Mouse (Mus musculus) spleen, adult 2 months (tissue): ENCODE measurements around the gene Terb2. TPM values are rescaled to one million over a fixed set of nuclear protein-coding genes. Genes with fewer than 3 reads are reported as not detected.

ENCODE experiments used
- DNase-seq, 2 experiments: peaks; one replicate each; pipeline versions ENCODE4 v3.0.0 to v3.0.0-alpha.2; 2012 to 2021; ENCODE audit warnings: low spot score in 2 of 2, low read depth in 1 of 2
- H3K27ac ChIP-seq: fragments of 200-500 bp; 2 replicates; pipeline ENCODE4 v1.5.1; 2012; ENCODE audit warnings: low read length, inconsistent platforms; ENCODE audit not compliant: insufficient read depth
- H3K27me3 ChIP-seq: fragments of 200-500 bp; 2 replicates; pipeline ENCODE4 v1.6.1; 2012; ENCODE audit warnings: mild to moderate bottlenecking, moderate library complexity, low read length, inconsistent platforms; ENCODE audit not compliant: control insufficient read depth, insufficient read depth
- H3K36me3 ChIP-seq: fragments of 200-500 bp; 2 replicates; pipeline ENCODE4 v1.6.1; 2012; ENCODE audit warnings: mild to moderate bottlenecking, low read length, inconsistent platforms; ENCODE audit not compliant: control insufficient read depth, insufficient read depth
- H3K4me1 ChIP-seq: fragments of 200-500 bp; 2 replicates; pipeline ENCODE4 v1.6.1; 2011; ENCODE audit warnings: inconsistent platforms; ENCODE audit not compliant: control insufficient read depth, insufficient read depth, insufficient read length
- H3K4me3 ChIP-seq: fragments of 200-500 bp; 2 replicates; pipeline ENCODE4 v1.5.1; 2011; ENCODE audit warnings: mild to moderate bottlenecking, inconsistent platforms; ENCODE audit not compliant: insufficient read depth, insufficient read length; ENCODE audit errors: extremely low read depth
- CTCF ChIP-seq: fragments of 200-500 bp; IDR thresholded peaks from 2 replicates; pipeline ENCODE4 v1.5.1; 2011; ENCODE audit warnings: mild to moderate bottlenecking, inconsistent platforms; ENCODE audit not compliant: insufficient read depth, insufficient read length, insufficient replicate concordance; ENCODE audit errors: extremely low read depth
- POLR2A ChIP-seq: fragments of 200-500 bp; IDR thresholded peaks from 2 replicates; pipeline ENCODE4 v1.6.1; 2011; ENCODE audit warnings: low read depth, low read length, inconsistent platforms
- WGBS: fragments of 180-500 bp; shearing (Covaris S2); methylation state at CpG from one replicate; pipeline ENCODE4 v1.1.7; 2018; 5-methylcytosine and 5-hydroxymethylcytosine counted together
- polyA plus RNA-seq: library from polyadenylated mRNA; depleted of rRNA; stranded (reverse); fragments of >200 nt; gene quantifications from 2 replicates; pipeline ENCODE4 v1.2.3, GENCODE M21; 2012

Gene Terb2
- polyA plus RNA-seq, 1 experiment = not detected

DNA sequence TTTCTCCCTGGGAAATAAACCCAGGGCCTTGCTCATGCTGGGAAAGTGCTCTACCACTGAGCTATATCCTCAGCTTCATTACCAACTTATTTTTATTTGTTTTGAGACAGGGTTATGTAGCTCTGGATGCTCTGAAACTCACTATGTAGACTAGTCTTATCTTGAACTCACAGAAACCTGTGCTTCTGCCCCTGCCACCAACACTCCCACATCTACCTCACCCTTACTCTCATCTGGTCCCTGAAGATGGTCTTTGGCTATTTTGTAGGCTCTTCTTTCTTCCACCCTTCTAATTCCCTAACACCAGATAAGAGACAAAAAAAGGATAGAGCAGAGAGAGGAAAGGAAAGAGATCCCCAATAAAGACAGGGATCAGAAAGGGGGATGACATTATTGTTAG, 37.6 kb downstream of the Terb2 start:
- Histone ChIP-seq H3K27ac (no peak overlapping the region), H3K4me1 (no peaks in the 10 kb centered on the region), H3K27me3 (no peaks in the 10 kb centered on the region), H3K36me3 (no peaks in the 10 kb centered on the region), H3K4me3 (no peak overlapping the region)
- TF ChIP-seq CTCF (no peak), POLR2A (no peak)
- DNase-seq = no peak

DNA sequence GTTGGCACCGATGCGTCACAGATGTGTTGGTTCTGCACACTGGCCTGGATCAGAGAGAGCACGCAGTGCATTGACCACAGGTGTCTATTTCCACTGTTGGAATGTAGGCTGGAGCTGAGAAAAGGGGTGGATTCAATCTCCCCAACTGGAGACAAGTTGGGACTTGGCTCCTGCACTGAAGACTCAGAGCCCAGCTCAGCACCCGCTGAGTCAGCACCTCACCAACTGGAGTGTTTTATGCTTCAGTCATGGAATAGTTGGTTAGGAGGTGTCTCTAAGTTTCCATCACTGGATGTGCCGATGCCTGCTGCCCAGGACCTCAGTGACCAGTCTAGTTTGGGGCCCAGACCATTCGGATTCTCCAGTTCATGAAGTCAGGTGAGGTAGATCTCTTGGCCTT, 44.3 kb downstream of the Terb2 start:
- no peaks in the 10 kb centered on the region for H3K4me1 ChIP-seq
- no peaks in the 10 kb centered on the region for H3K27me3 ChIP-seq
- H3K27ac ChIP-seq = no peak overlapping the region
- TF ChIP-seq CTCF (no peak), POLR2A (no peak)
- no peaks in the 10 kb centered on the region for H3K36me3 ChIP-seq
- DNase-seq = no peak
- no peak overlapping the region for H3K4me3 ChIP-seq
- 92% methylated on average over 6 of the region's 6 CpGs for WGBS

DNA sequence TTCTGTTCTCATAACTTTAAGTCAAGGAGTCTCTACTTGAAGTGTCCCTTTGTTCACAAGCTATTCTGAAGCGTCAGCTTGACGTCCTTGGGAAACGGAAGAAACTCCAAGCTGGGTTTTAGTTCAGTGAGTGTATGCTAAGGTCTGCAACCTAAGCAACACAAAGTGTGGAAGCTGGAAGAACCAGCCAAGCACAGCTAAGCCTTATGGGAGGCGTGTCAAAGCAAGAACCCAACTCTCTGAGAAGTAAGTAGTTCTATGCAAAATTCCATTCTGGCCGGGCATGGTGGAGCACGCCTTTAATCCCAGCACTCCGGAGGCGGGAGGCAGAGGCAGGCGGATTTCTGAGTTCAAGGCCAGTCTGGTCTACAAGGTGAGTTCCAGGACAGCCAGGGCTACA, 45.5 kb downstream of the Terb2 start:
- DNase-seq = no peak
- TF ChIP-seq CTCF (no peak), POLR2A (no peak)
- Histone ChIP-seq H3K27ac (no peak overlapping the region), H3K36me3 (no peaks in the 10 kb centered on the region), H3K4me3 (no peak overlapping the region), H3K27me3 (no peaks in the 10 kb centered on the region), H3K4me1 (no peaks in the 10 kb centered on the region)
- 91% methylated on average over 9 of the region's 9 CpGs for WGBS

DNA sequence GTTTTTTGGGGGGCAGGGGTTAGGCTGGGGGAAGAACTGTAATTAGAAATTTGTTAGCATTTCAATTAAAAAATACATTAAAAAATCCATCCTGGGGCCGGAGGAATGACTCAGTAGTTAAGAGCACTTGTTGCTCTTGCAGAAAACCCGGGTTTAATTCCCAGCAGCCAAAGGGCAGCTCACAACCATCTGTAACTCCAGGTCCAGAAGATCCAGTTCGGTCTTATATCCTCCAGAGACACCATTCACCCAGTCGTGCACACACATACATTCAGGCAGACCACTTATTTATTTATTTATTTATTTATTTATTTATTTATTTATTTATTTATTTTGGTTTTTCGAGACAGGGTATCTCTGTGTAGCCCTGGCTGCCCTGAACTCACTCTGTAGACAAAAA, 47.3 kb downstream of the Terb2 start:
- Histone ChIP-seq H3K27ac (no peak overlapping the region), H3K27me3 (no peaks in the 10 kb centered on the region), H3K4me3 (no peak overlapping the region), H3K4me1 (no peaks in the 10 kb centered on the region), H3K36me3 (no peaks in the 10 kb centered on the region)
- TF ChIP-seq CTCF (no peak), POLR2A (no peak)
- no peak for DNase-seq
- WGBS = 72% methylated on average over 5 of the region's 5 CpGs

DNA sequence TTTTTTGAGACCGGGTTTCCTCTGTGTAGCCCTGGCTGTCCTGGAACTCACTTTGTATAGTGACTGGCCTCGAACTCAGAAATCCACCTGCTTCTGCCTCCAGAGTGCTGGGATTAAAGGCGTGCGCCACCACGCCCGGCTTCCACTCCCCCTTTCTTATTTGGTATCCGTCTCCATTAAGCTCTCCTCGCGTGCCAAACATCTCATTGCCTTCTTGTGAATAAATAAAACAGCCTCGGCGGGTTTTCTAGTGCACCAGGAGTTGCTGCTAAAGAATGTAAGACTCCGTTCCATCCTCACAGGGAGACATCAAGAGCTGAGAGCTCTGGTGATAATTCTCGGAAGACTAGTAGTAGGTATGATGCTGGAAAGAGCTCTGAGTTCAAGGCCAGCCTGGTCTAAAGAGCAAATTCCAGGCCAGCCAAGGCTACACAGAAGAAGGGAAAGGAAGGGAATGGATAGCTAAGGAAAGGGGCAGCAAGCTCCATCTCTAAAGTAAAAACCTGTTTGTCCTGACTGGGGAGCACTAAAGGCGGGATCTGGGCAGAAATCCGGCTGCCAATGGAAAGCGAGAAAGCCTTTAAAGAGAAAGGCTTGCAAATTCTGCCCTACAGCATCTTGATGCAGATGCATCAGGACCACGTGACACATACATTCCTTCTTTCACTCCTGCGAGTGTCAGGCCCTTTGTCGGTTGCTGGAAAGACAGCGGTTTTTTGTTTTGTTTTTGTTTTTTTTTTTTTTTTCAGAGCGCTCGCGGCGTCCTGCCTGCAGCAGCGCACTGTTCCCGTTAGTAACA, 47.9 kb downstream of the Terb2 start:
- Histone ChIP-seq H3K4me3 (peak overlapping the region; percentile 78), H3K4me1 (no peaks in the 10 kb centered on the region), H3K27me3 (no peaks in the 10 kb centered on the region), H3K36me3 (no peaks in the 10 kb centered on the region), H3K27ac (no peak overlapping the region)
- TF ChIP-seq CTCF = no peak
- no peak for TF ChIP-seq POLR2A
- DNase-seq = no peak
- 17% methylated on average over 26 of the region's 26 CpGs for WGBS

DNA sequence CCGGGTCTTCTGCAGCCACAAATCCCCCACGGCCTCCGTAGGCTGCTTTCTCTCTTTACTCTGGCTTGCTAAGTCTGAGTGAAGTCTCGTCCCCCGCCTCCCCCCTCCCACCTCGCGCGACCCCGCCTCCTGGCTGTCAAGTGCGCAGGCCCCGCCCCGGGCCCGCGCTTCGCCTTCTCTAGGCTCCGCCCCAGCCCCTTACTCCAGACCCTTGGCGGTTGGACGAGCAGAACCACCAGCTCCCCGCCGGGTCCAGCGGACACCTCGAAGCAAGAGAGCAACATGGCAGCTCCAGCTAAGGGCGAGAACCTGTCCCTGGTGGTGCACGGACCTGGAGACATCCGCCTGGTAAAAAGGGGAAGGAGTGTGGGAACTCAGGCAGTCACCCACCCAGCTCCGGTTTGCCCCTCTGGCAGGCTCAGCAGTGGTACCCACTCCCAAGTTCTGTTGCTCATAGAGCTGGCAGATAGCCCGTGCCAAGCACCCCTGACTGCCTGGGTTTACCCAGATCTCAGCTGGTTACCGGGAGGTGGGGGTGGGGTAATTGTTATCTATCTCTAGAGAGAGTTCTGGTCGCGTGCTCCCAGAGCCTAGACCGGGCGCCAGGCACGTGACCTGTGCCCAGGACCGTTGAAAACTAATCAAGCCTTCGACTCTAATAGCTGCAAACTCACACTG, 48.7 kb downstream of the Terb2 start, which contains the start of gene Sord:
Gene Sord (plus strand): TSS at position 139 of the 678 bp plus-strand sequence.
- DNase-seq = peak; percentile 26 to 57
- peak within 1 kb of the TSS; percentile 78 for H3K4me3 ChIP-seq
- H3K4me1 ChIP-seq = no peaks in the 10 kb centered on the region
- no peaks in the 10 kb centered on the region for H3K36me3 ChIP-seq
- H3K27ac ChIP-seq = 0 out of 2 replicates have a peak within 1 kb of the TSS, but pooled peaks have one; percentile 11
- 1% methylated on average over 35 of the region's 35 CpGs for WGBS
- TF ChIP-seq POLR2A (no peak), CTCF (no peak)
- no peaks in the 10 kb centered on the region for H3K27me3 ChIP-seq

DNA sequence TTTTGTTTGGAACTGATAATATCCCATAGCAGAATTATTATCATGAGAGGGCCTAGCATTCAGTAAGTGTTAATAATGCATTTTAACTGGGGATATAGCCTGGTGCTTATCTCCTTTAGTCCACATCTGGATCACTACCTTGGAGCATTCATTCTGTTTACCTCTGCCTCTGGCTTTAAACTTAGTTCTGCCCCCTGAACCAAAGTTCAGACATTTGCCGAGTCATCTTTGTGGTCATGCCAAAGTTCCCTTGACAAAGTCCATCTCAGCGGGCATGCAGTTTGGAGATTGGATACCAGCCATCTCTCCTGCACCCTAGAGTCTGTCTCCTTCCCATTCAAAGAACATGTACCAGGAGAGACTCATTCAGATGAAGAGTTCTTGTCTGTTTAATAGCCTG, 49.4 kb downstream of the Terb2 start:
- 30% methylated on average over 2 of the region's 2 CpGs for WGBS
- Histone ChIP-seq H3K27me3 (no peaks in the 10 kb centered on the region), H3K4me1 (no peaks in the 10 kb centered on the region), H3K36me3 (no peaks in the 10 kb centered on the region), H3K4me3 (no peak overlapping the region), H3K27ac (no peak overlapping the region)
- no peak for TF ChIP-seq POLR2A
- no peak for TF ChIP-seq CTCF
- no peak for DNase-seq
